Mouse (Mus musculus) MEL (cell line): ENCODE measurements around the gene Unc13c. TPM values are rescaled to one million over a fixed set of nuclear protein-coding genes. Genes with fewer than 3 reads are reported as not detected.

Experiments used
- DNase-seq: peaks from one replicate; pipeline ENCODE4 v3.0.0; 2011; ENCODE audit warnings: low read depth, low spot score
- H3K27ac ChIP-seq: 2 replicates; pipeline ENCODE4 v1.5.1; 2012; ENCODE audit warnings: low read depth, mild to moderate bottlenecking, control low read depth, low read length, moderate library complexity; ENCODE audit not compliant: control insufficient read depth
- H3K27me3 ChIP-seq, 2 experiments: fragments of 150-350 bp in 1 of 2; sonication (generic) in 1 of 2; 2 replicates each; pipeline ENCODE4 v1.6.1; 2012; ENCODE audit warnings: low read length in 2 of 2, mild to moderate bottlenecking in 2 of 2, improper control_type of control experiment in 1 of 2, moderate library complexity in 1 of 2; ENCODE audit not compliant: insufficient read depth in 2 of 2, control insufficient read depth in 1 of 2
- H3K36me3 ChIP-seq, 2 experiments: 2 replicates each; pipeline ENCODE4 v1.6.1; 2012 to 2014; ENCODE audit warnings: low read length in 2 of 2, improper control_type of control experiment in 1 of 2, inconsistent platforms in 1 of 2, mild to moderate bottlenecking in 1 of 2; ENCODE audit not compliant: insufficient read depth in 2 of 2, control insufficient read depth in 1 of 2
- H3K4me1 ChIP-seq, 2 experiments: fragments of 150-350 bp in 1 of 2; sonication (generic) in 1 of 2; 2 replicates each; pipeline ENCODE4 v1.6.1; 2012; ENCODE audit warnings: low read length in 2 of 2, improper control_type of control experiment in 1 of 2, mild to moderate bottlenecking in 1 of 2; ENCODE audit not compliant: insufficient read depth in 2 of 2, control insufficient read depth in 1 of 2
- H3K4me3 ChIP-seq, 2 experiments: fragments of 150-350 bp in 1 of 2; sonication (generic) in 1 of 2; 2 replicates each; pipeline ENCODE4 v1.5.1; 2012; ENCODE audit warnings: low read depth in 2 of 2, low read length in 2 of 2, mild to moderate bottlenecking in 2 of 2, moderate library complexity in 2 of 2, control low read depth in 1 of 2, improper control_type of control experiment in 1 of 2; ENCODE audit not compliant: control insufficient read depth in 1 of 2, insufficient read depth in 1 of 2
- H3K79me2 ChIP-seq: 2 replicates; pipeline ENCODE4 v1.6.1; 2012; ENCODE audit warnings: mild to moderate bottlenecking, low read length, moderate library complexity; ENCODE audit not compliant: control insufficient read depth, poor library complexity, insufficient read depth
- H3K9ac ChIP-seq: 2 replicates; pipeline ENCODE4 v1.6.1; 2012; ENCODE audit warnings: low read depth, mild to moderate bottlenecking, control low read depth, low read length, moderate library complexity; ENCODE audit not compliant: control insufficient read depth, poor library complexity, severe bottlenecking
- H3K9me3 ChIP-seq: fragments of 150-350 bp; sonication (generic); replicated peaks from 2 replicates; pipeline ENCODE4 v1.6.1; 2012; ENCODE audit warnings: mild to moderate bottlenecking, low read length, improper control_type of control experiment, moderate library complexity; ENCODE audit not compliant: insufficient read depth
- BHLHE40 ChIP-seq: IDR thresholded peaks from 2 replicates; pipeline ENCODE4 v1.6.1; 2012; ENCODE audit warnings: low read depth, mild to moderate bottlenecking, inconsistent platforms, low read length, improper control_type of control experiment, borderline replicate concordance
- CHD1 ChIP-seq: IDR thresholded peaks from 2 replicates; pipeline ENCODE4 v1.6.1; 2012; ENCODE audit warnings: low read depth, mild to moderate bottlenecking, inconsistent platforms, low read length, improper control_type of control experiment
- CHD2 ChIP-seq: IDR thresholded peaks from 2 replicates; pipeline ENCODE4 v1.6.1; 2011; ENCODE audit warnings: low read length, improper control_type of control experiment
- E2F4 ChIP-seq: IDR thresholded peaks from 2 replicates; pipeline ENCODE4 v1.6.1; 2011; ENCODE audit warnings: low read depth, low read length, improper control_type of control experiment, borderline replicate concordance
- HCFC1 ChIP-seq: IDR thresholded peaks from 2 replicates; pipeline ENCODE4 v1.6.1; 2012; ENCODE audit warnings: low read depth, mild to moderate bottlenecking, inconsistent platforms, low read length, improper control_type of control experiment, moderate library complexity
- MAFK ChIP-seq: IDR thresholded peaks from 2 replicates; pipeline ENCODE4 v1.6.1; 2011; ENCODE audit warnings: low read depth, mild to moderate bottlenecking, low read length, improper control_type of control experiment, borderline replicate concordance
- MAX ChIP-seq: IDR thresholded peaks from 2 replicates; pipeline ENCODE4 v1.6.1; 2011; ENCODE audit warnings: low read length, improper control_type of control experiment
- MAZ ChIP-seq: IDR thresholded peaks from 2 replicates; pipeline ENCODE4 v1.6.1; 2012; ENCODE audit warnings: low read depth, mild to moderate bottlenecking, inconsistent platforms, low read length, improper control_type of control experiment
- MYC ChIP-seq: IDR thresholded peaks from 2 replicates; pipeline ENCODE4 v1.6.1; 2011; ENCODE audit warnings: low read depth, mild to moderate bottlenecking, low read length, improper control_type of control experiment, moderate library complexity
- NELFE ChIP-seq: IDR thresholded peaks from 2 replicates; pipeline ENCODE4 v1.6.1; 2011; ENCODE audit warnings: low read depth, low read length, improper control_type of control experiment
- NRF1 ChIP-seq: IDR thresholded peaks from 2 replicates; pipeline ENCODE4 v1.6.1; 2014; ENCODE audit warnings: low read depth, mild to moderate bottlenecking, inconsistent platforms, low read length, improper control_type of control experiment, moderate library complexity; ENCODE audit not compliant: poor library complexity, insufficient read depth, severe bottlenecking
- POLR2A ChIP-seq, 2 experiments: IDR thresholded peaks; 2 replicates each; pipeline ENCODE4 v1.6.1; 2011 to 2012; ENCODE audit warnings: low read length in 2 of 2, mild to moderate bottlenecking in 2 of 2, control low read depth in 1 of 2, improper control_type of control experiment in 1 of 2, low read depth in 1 of 2, moderate library complexity in 1 of 2; ENCODE audit not compliant: control insufficient read depth in 1 of 2, insufficient read depth in 1 of 2, poor library complexity in 1 of 2
- RAD21 ChIP-seq: IDR thresholded peaks from 2 replicates; pipeline ENCODE4 v1.6.1; 2011; ENCODE audit warnings: mild to moderate bottlenecking, low read depth, low read length, improper control_type of control experiment
- USF2 ChIP-seq, 2 experiments: IDR thresholded peaks; 2 replicates each; pipeline ENCODE4 v1.6.1; 2011 to 2012; ENCODE audit warnings: improper control_type of control experiment in 2 of 2, low read length in 2 of 2, borderline replicate concordance in 1 of 2, inconsistent platforms in 1 of 2, low read depth in 1 of 2, mild to moderate bottlenecking in 1 of 2; ENCODE audit not compliant: insufficient read depth in 1 of 2
- ZC3H11A ChIP-seq: IDR thresholded peaks from 2 replicates; pipeline ENCODE4 v1.6.1; 2012; ENCODE audit warnings: low read depth, mild to moderate bottlenecking, inconsistent platforms, low read length, improper control_type of control experiment
- ZKSCAN1 ChIP-seq: IDR thresholded peaks from 2 replicates; pipeline ENCODE4 v1.6.1; 2012; ENCODE audit warnings: low read depth, mild to moderate bottlenecking, inconsistent platforms, low read length, improper control_type of control experiment, moderate library complexity
- ZNF384 ChIP-seq: IDR thresholded peaks from 2 replicates; pipeline ENCODE4 v1.6.1; 2012; ENCODE audit warnings: low read depth, mild to moderate bottlenecking, inconsistent platforms, low read length, improper control_type of control experiment
- polyA plus RNA-seq, 2 experiments: library from polyadenylated mRNA; stranded (reverse) in 1 of 2; unstranded in 1 of 2; fragments of >175 nt in 1 of 2; fragments of >200 nt in 1 of 2; gene quantifications; 2 replicates each; pipeline versions ENCODE4 v1.2.1 to v1.2.4; 2012; ENCODE audit warnings: low replicate concordance in 2 of 2, low read depth in 1 of 2; ENCODE audit not compliant: insufficient read length in 2 of 2, insufficient read depth in 1 of 2, missing spikeins in 1 of 2
- total RNA-seq: library from RNA; depleted of rRNA; stranded (reverse); fragments of 300-350 nt; gene quantifications from 2 replicates; pipeline ENCODE4 v1.2.3, GENCODE M21; 2012

Gene Unc13c
- total and polyA plus RNA-seq, 3 experiments: not detected

DNA sequence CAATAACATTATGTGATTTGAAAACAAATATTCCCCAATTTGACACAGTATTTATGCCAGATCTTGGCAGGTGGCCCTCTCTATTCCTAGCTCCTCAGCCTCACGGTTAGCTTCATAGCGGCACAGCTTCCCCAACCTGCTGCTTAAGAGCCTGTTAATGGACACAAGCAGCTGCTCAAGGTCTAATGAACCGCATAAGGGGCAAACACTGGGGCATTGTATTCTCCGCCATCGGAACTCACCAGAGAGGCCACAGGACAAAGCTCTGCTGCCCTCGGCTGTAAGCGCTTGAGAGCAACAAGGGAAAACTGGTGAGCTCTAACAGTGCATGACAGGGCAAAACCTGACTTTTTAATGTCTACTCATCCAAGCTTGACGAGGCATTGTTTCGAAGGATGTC is 2.0 kb upstream of the Unc13c start:
- H3K4me1 ChIP-seq: no peaks in the 10 kb centered on the region
- no peak overlapping the region for H3K4me3 ChIP-seq
- H3K9ac ChIP-seq: no peak overlapping the region
- no peaks in the 10 kb centered on the region for H3K79me2 ChIP-seq
- no peaks in the 10 kb centered on the region for H3K27me3 ChIP-seq
- no peaks in the 10 kb centered on the region for H3K9me3 ChIP-seq
- no peaks in the 10 kb centered on the region for H3K36me3 ChIP-seq
- no peak for DNase-seq
- no peak overlapping the region for H3K27ac ChIP-seq
- TF ChIP-seq MAZ (no peak), NRF1 (no peak), NELFE (no peak), MAFK (no peak), MYC (no peak), E2F4 (no peak)

DNA sequence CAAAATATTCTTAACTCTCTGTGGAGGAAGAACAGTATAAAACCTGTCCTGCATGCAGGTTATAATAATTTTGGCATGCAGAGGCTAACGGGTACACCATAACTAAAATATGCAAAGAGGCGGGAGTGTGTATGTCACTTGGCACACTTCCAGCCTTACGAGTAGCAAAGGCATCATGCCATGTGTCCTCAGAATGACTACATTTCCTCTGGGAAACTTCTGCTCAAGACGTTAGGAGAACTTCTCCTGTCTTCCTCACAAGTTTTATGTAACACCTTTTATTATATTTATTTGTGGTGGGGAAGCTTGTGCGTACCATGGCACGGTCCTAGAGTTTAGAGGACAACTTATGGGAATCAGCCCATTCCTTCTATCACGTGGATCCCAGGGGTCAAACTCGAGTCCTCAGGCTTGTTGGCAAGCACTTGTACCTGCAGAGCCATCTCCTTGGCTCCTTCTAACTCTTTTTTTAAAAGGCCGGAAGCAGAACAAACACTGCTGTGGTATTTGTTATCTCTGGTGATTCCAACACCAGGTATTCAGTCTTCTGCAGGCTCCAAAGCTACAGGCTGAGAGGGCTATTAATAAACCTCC is 3.3 kb downstream of the Unc13c start:
- H3K4me1 ChIP-seq: no peaks in the 10 kb centered on the region
- no peaks in the 10 kb centered on the region for H3K79me2 ChIP-seq
- no peak for DNase-seq
- no peaks in the 10 kb centered on the region for H3K27me3 ChIP-seq
- H3K4me3 ChIP-seq: no peak overlapping the region
- H3K9ac ChIP-seq: no peak overlapping the region
- H3K27ac ChIP-seq: no peak overlapping the region
- H3K36me3 ChIP-seq: no peaks in the 10 kb centered on the region
- no peak for TF ChIP-seq MYC
- no peak for TF ChIP-seq ZC3H11A
- no peak for TF ChIP-seq BHLHE40
- no peak for TF ChIP-seq CHD1
- no peak for TF ChIP-seq ZNF384
- TF ChIP-seq HCFC1: no peak
- no peak for TF ChIP-seq POLR2A (IDR thresholded peaks at IDR 0.05; ENCODE audit: control insufficient read depth in 1 of 2, insufficient read depth in 1 of 2, low read depth in 1 of 2, low read length in 2 of 2, poor library complexity in 1 of 2)
- TF ChIP-seq RAD21: no peak
- TF ChIP-seq MAZ: no peak
- TF ChIP-seq USF2 (IDR thresholded peaks at IDR 0.05; ENCODE audit: borderline replicate concordance in 1 of 2, insufficient read depth in 1 of 2, low read depth in 1 of 2, low read length in 2 of 2): no peak
- TF ChIP-seq ZKSCAN1: no peak
- TF ChIP-seq MAX: no peak
- TF ChIP-seq CHD2: no peak
- H3K9me3 ChIP-seq: no peaks in the 10 kb centered on the region
